Mouse (Mus musculus) embryonic facial prominence, embryonic 15.5 days (tissue): ENCODE measurements around the gene Rpl37. TPM values are rescaled to one million over a fixed set of nuclear protein-coding genes. Genes with fewer than 3 reads are reported as not detected.
"Not testable (repeated sequence)": the region's sequence is repeated elsewhere in the genome, so short reads cannot be mapped to it uniquely, and the experiment has no call there.

Experiments used
- ATAC-seq: fragments of 200-750 bp; cut with Nextera tagmentation; 2 replicates; pipeline ENCODE4 v1.8.0; 2017; ENCODE audit warnings: low read depth, moderate TSS enrichment; ENCODE audit not compliant: insufficient number of reproducible peaks, low FRiP score, low TSS enrichment
- H3K27ac ChIP-seq: fragments of 300-500 bp; sonication (generic); replicated peaks from 2 replicates; pipeline ENCODE4 v1.5.1; 2015; ENCODE audit warnings: mild to moderate bottlenecking, inconsistent platforms
- H3K27me3 ChIP-seq: fragments of 300-500 bp; sonication (generic); 2 replicates; pipeline ENCODE4 v1.6.1; 2015; ENCODE audit warnings: inconsistent platforms
- H3K36me3 ChIP-seq: fragments of 300-500 bp; sonication (generic); 2 replicates; pipeline ENCODE4 v1.6.1; 2015; ENCODE audit warnings: mild to moderate bottlenecking, inconsistent platforms
- H3K4me1 ChIP-seq: fragments of 300-500 bp; sonication (generic); 2 replicates; pipeline ENCODE4 v1.6.1; 2015; ENCODE audit warnings: inconsistent platforms
- H3K4me2 ChIP-seq: fragments of 300-500 bp; sonication (generic); replicated peaks from 2 replicates; pipeline ENCODE4 v1.6.1; 2015; ENCODE audit warnings: mild to moderate bottlenecking, inconsistent platforms
- H3K4me3 ChIP-seq: fragments of 300-500 bp; sonication (generic); replicated peaks from 2 replicates; pipeline ENCODE4 v1.5.1; 2015; ENCODE audit warnings: mild to moderate bottlenecking, inconsistent platforms
- H3K9ac ChIP-seq: fragments of 300-500 bp; sonication (generic); 2 replicates; pipeline ENCODE4 v1.6.1; 2015; ENCODE audit warnings: inconsistent platforms
- H3K9me3 ChIP-seq: fragments of 300-500 bp; sonication (generic); replicated peaks from 2 replicates; pipeline ENCODE4 v1.6.1; 2016; ENCODE audit warnings: inconsistent platforms
- WGBS: fragments of 180-500 bp; shearing (Covaris S2); methylation state at CpG from one replicate; pipeline ENCODE4 v1.1.7; 2015; 5-methylcytosine and 5-hydroxymethylcytosine counted together
- polyA plus RNA-seq: library from polyadenylated mRNA; unstranded; fragments of >200 nt; fragmentation: Nextera tagmentation; extraction: Ambion mirVana; gene quantifications from 2 replicates; pipeline ENCODE4 v1.2.1, GENCODE M21; 2015

Gene Rpl37
- polyA plus RNA-seq, 1 experiment from 2014 or later, result 603 TPM

DNA sequence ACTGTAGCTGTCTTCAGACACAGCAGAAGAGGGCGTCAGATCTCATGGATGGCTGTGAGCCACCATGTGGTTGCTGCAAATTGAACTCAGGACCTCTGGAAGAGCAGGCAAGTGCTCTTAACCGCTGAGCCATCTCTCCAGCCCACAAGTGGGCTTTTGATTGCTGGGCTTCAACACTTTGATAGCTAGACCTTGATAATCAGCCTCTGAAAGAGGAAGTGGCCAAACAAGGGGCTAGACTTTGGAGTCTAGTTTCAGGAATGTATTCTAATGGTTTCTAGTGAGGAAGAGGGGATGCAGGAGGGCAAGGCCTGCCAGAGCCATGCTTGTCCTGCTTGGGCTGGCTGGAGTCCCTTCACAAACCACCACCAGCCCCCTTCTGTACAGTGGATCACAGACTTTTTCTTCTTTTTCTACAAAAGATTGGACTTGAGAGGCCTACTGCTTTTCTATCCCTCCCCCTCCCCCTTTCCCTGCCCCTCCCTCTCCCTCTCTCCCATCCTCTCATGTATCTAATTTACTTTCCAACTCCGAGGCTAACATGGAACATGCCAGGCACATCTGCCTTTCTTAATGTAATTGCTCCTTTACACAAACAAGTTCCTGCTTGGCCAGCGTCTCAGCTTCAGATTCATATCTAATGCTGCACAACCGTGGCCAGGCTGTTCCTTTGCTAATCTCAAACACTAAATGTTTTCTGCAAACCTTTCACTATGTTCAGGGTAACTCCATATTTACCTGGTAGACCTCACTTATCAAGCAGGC, 11.9 kb downstream of the Rpl37 start:
- Histone ChIP-seq H3K4me3 (no peak overlapping the region), H3K4me1 (peaks cover 9% of the 10 kb centered on the region; the same call in 1 of the 2 replicates), H3K9ac (no peak overlapping the region), H3K9me3 (no peaks in the 10 kb centered on the region), H3K4me2 (no peak overlapping the region), H3K27ac (peak overlapping the region; percentile 39; the same call in 1 of the 2 replicates), H3K36me3 (peaks cover 6% of the 10 kb centered on the region), H3K27me3 (no peaks in the 10 kb centered on the region)
- WGBS, result 32% methylated on average over 5 of the region's 5 CpGs
- peak; percentile 57; the same call in 1 of the 2 replicates for ATAC-seq

DNA sequence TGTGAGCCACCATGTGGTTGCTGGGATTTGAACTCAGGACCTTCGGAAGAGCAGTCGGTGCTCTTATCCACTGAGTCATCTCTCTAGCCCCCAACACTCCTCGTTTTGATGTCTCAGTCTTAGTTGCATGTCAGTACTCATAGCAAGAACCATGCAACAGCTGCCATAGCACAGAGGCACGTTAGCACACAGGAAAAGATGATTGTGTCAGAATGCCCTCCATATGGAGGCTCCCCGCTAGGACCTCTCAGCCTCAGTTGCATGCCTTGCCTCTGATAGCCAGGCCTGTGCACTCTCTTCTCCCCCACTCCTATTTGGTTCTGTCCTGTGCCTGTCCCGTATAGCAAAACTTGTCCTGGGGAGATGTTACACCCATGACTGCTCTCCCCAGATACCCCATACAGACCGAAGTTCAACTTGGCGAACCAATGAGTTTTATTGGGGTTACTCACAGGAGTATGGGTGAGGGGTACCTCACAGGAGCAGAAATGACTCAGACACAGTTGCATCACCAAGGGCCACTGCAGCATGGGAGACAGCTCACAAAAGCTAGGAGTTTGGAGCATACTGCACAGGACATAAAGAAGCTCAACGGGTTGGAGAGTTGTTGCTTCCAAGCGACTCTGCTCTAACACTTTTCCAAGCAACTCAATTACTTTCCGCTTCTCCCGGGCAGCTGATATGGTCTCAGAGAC, 12.8 kb downstream of the Rpl37 start:
- Histone ChIP-seq H3K27me3 (no peaks in the 10 kb centered on the region), H3K36me3 (peaks cover 4% of the 10 kb centered on the region), H3K4me2 (no peak overlapping the region), H3K9ac (no peak overlapping the region), H3K4me1 (peaks cover 9% of the 10 kb centered on the region; the same call in 1 of the 2 replicates), H3K9me3 (no peaks in the 10 kb centered on the region), H3K4me3 (no peak overlapping the region), H3K27ac (0 out of 2 replicates have a peak overlapping the region, but pooled peaks have one; percentile 39)
- WGBS, result 86% methylated on average over 12 of the region's 12 CpGs
- ATAC-seq, result no peak

GRCm38 (mm10) chr15:5130887-5131668, 14.6 kb downstream of the Rpl37 start:
- not testable (repeated sequence) for H3K4me1 ChIP-seq, ATAC-seq, H3K27ac ChIP-seq, H3K9ac ChIP-seq, H3K36me3 ChIP-seq, H3K4me2 ChIP-seq, H3K9me3 ChIP-seq, H3K27me3 ChIP-seq, H3K4me3 ChIP-seq
- 88% methylated on average over 14 of the region's 14 CpGs for WGBS

DNA sequence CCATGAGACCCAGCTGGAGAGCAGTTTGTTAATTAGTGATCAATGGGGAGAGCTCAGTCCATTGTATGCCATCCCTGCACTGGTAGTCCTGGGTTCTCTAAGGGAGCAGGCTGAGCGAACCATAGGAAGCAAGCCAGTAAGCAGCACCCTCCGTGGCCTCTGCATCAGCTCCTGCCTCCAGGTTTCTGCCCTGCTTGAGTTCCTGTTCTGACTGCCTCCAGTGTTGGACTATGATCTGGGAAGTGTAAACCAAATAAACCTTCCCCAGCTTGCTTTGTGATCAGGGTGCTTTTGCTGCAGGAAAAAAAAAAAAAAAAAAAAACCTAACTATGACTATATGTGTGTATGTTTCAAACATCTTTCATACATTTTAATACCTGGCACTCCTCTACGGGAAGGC, 16.9 kb downstream of the Rpl37 start:
- Histone ChIP-seq H3K27me3 (no peaks in the 10 kb centered on the region), H3K4me1 (peaks cover 14% of the 10 kb centered on the region), H3K4me3 (no peak overlapping the region), H3K36me3 (no peaks in the 10 kb centered on the region), H3K4me2 (no peak overlapping the region), H3K9me3 (no peaks in the 10 kb centered on the region), H3K9ac (no peak overlapping the region), H3K27ac (no peak overlapping the region)
- 75% methylated on average over 3 of the region's 3 CpGs for WGBS
- ATAC-seq, result no peak

- 71% methylated on average over 3 of the region's 3 CpGs for WGBS
These were observed 17.7 kb downstream of the Rpl37 start for GRCm38 (mm10) chr15:5134179-5134578.

DNA sequence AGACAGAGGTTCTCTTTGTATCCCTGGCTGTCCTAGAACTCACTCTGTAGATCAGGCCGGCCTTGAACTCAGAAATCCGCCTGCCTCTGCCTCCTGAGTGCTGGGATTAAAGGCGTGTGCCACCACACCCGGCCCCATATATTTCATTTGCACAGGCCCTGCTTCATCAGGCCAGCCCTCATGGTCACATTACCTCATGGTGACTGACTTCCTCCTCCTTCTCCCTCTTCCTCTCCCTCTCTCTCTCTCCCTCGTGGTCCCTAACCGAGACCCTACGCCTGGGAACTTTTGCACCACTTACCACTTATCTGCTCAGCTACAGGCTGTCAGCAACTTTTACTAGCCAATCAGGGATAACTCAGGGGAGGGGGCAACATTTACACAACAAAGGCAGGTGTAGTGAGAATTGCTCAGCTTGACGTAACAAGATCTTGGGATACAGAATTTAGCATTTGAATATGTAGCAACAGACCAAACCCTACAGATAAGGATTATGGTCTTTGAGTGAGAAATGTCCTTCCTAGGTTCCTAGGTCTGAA, 18.6 kb downstream of the Rpl37 start:
- peaks cover 8% of the 10 kb centered on the region for H3K4me1 ChIP-seq
- no peak overlapping the region for H3K9ac ChIP-seq
- no peaks in the 10 kb centered on the region for H3K36me3 ChIP-seq
- no peaks in the 10 kb centered on the region for H3K27me3 ChIP-seq
- no peak for ATAC-seq
- H3K9me3 ChIP-seq, result no peaks in the 10 kb centered on the region
- no peak overlapping the region for H3K27ac ChIP-seq
- no peak overlapping the region for H3K4me2 ChIP-seq
- no peak overlapping the region for H3K4me3 ChIP-seq
- WGBS, result 84% methylated on average over 8 of the region's 8 CpGs

More at GRCm38 (mm10) chr15:5134179-5134578, 17.7 kb downstream of the Rpl37 start:
- Histone ChIP-seq H3K4me2 (no peak overlapping the region), H3K27ac (no peak overlapping the region), H3K9ac (no peak overlapping the region), H3K4me3 (no peak overlapping the region), H3K27me3 (no peaks in the 10 kb centered on the region), H3K36me3 (no peaks in the 10 kb centered on the region), H3K9me3 (no peaks in the 10 kb centered on the region), H3K4me1 (peaks cover 9% of the 10 kb centered on the region)
- no peak for ATAC-seq

DNA sequence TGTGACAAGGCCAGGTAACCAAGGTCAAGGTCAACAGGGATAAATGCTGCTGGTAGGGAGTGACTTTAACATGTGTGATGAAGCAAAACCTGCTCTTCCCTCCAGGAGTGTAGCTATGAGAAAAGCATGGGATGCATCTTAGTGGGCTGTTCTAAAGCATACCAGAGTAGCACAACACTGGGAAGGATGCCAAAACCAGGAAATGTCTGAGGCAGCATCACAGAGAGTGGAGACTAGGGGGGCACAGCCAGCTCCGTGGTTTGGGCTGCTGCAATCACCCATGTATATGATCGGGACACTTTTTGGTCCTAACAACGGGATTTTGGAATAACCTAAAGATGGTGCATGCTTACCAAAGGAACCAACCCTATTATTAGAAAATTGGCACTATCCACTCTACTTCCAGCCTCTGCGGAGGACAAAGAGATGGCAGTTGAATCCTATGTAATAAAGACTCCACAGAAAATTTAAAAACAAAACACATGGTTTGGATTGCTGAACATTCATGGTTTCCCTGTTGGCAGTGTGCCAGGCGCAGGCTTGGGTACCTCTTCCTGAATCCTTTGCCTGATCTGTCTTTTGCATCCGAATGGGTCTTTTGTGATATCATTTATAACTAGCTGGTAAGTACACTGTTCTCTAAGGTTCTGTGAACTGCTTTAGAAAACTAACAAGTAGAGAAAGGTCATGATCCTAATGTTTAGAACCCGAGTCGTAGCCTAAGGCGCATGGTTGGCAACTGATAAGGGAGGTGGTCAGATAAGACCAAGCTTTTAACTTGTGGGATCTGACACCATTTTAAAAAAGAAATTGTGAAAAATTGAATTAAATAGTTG, 21.8 kb downstream of the Rpl37 start:
- Histone ChIP-seq H3K4me2 (peak overlapping the region; percentile 13; the same call in 1 of the 2 replicates), H3K4me3 (no peak overlapping the region), H3K9ac (no peak overlapping the region), H3K27ac (no peak overlapping the region), H3K9me3 (no peaks in the 10 kb centered on the region), H3K27me3 (no peaks in the 10 kb centered on the region), H3K4me1 (peaks cover 8% of the 10 kb centered on the region), H3K36me3 (no peaks in the 10 kb centered on the region)
- peak; percentile 43; the same call in 1 of the 2 replicates for ATAC-seq
- 47% methylated on average over 9 of the region's 9 CpGs for WGBS

GRCm38 (mm10) chr15:5139366-5139765, 22.9 kb downstream of the Rpl37 start:
- no peak for ATAC-seq
- Histone ChIP-seq H3K27ac (no peak overlapping the region), H3K4me1 (peaks cover 8% of the 10 kb centered on the region), H3K4me2 (no peak overlapping the region), H3K9me3 (no peaks in the 10 kb centered on the region), H3K4me3 (no peak overlapping the region), H3K9ac (no peak overlapping the region), H3K27me3 (no peaks in the 10 kb centered on the region), H3K36me3 (no peaks in the 10 kb centered on the region)
- WGBS, result 79% methylated on average over 2 of the region's 2 CpGs

DNA sequence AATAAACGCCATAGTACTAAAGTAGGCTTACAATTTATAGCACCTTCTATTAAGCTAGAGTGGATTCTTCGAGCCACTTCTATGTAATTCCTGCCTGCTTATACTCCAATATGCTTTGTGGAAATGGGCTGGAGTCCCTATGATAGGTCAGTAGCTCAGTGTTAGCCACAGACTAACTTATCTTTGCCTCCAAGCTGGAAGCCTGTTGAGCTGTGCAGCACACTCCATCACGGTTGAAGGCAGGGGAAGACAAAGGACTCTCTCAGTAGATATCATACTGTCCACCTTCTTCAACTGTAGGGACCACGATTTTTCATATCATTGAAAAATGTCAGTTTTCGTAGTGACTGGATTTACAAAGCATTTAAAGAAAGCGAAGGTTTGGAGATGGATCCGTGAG, 23.4 kb downstream of the Rpl37 start:
- 85% methylated on average over 7 of the region's 7 CpGs for WGBS
- H3K4me2 ChIP-seq, result no peak overlapping the region

GRCm38 (mm10) chr15:5140357-5140756, 23.9 kb downstream of the Rpl37 start:
- Histone ChIP-seq H3K27ac (no peak overlapping the region), H3K4me1 (peaks cover 17% of the 10 kb centered on the region), H3K27me3 (no peaks in the 10 kb centered on the region), H3K9me3 (no peaks in the 10 kb centered on the region), H3K9ac (no peak overlapping the region), H3K4me3 (no peak overlapping the region), H3K36me3 (no peaks in the 10 kb centered on the region), H3K4me2 (no peak overlapping the region)
- ATAC-seq, result no peak

More for the DNA sequence above, 23.4 kb downstream of the Rpl37 start:
- H3K36me3 ChIP-seq, result no peaks in the 10 kb centered on the region
- no peak overlapping the region for H3K4me3 ChIP-seq
- ATAC-seq, result no peak
- peaks cover 12% of the 10 kb centered on the region for H3K4me1 ChIP-seq
- no peak overlapping the region for H3K9ac ChIP-seq
- H3K27ac ChIP-seq, result no peak overlapping the region
- no peaks in the 10 kb centered on the region for H3K27me3 ChIP-seq
- H3K9me3 ChIP-seq, result no peaks in the 10 kb centered on the region
